Mouse (Mus musculus) ES-E14 (cell line): ENCODE measurements around the gene Ankrd24.

Experiments used
- CHD2 ChIP-seq: IDR thresholded peaks from 2 replicates; pipeline ENCODE4 v1.6.1; 2014; ENCODE audit warnings: mild to moderate bottlenecking, low read depth, low read length, inconsistent platforms
- HCFC1 ChIP-seq: IDR thresholded peaks from 2 replicates; pipeline ENCODE4 v1.6.1; 2012; ENCODE audit warnings: low read length, inconsistent platforms, borderline replicate concordance; ENCODE audit not compliant: insufficient read depth
- MAFK ChIP-seq: IDR thresholded peaks from 2 replicates; pipeline ENCODE4 v1.6.1; 2014; ENCODE audit warnings: mild to moderate bottlenecking, low read depth, low read length, inconsistent platforms; ENCODE audit not compliant: insufficient read depth
- ZNF384 ChIP-seq: IDR thresholded peaks from 2 replicates; pipeline ENCODE4 v1.6.1; 2012; ENCODE audit warnings: low read depth, low read length, inconsistent platforms

GRCm38 (mm10) chr10:81626101-81626993, 2.0 kb upstream of the Ankrd24 start:
- TF ChIP-seq HCFC1 (no peak), ZNF384 (no peak), CHD2 (no peak), MAFK (no peak)
